Mouse (Mus musculus) lung, postnatal 25 days (tissue): ENCODE results near the gene Fosl1.

Experiments used
- DNase-seq: peaks from one replicate; pipeline ENCODE4 v3.0.0; 2022; ENCODE audit warnings: low spot score

The Fosl1 gene

DNA sequence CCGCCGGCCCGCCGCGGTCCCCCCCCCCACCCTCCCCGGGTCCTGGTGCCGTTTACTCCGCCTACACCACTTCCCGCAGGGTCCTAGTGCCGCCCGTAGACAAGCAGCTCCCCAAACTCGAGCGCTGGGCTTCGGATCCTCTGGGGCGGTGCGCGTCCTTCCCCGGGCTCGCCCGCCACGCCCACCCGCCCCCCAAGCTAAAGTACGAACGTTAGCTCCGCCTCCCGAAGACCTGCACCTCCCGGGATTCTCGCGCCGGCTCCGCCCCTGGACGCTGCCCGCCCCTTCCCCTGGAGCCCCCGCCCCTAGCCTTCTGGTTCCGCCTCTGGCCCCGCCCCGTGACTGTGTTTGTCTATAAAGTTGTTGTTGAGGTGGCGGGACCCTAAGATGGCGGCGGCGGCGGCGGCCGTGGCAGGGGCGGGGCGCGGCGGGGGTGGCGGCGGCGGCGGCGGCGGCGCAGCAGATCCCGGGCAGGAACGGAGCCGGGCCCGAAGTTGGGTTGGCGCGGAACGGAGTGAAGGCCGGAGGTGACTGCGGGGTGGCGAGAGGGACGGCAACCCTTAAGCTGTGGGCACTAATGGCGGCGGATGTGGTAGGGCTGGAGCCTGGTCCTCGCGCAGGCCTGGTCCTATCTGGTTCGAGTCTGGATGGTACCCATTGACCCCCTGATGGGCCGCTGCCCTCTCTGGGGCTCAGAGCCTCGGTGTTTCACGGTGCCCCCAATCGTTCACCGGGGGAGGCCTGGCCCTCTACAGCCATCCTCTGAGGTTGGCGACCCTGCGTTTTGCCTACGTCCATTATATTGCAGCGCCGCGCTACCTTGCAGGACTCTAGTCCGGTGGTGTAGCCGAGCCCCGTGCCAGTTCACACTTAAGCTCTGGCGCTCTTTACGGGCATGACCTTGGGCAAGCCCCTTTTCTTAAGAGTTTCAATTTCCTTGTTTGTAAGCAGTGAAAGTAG lies 22.3 kb upstream of the Fosl1 start, which contains the start of the genes Drap1 and AI837181:
Drap1 (minus strand) TSS at position 198 of the 960 bp plus-strand sequence.
AI837181 (plus strand) TSS at position 363 of the 960 bp plus-strand sequence.
- peak; percentile 90 for DNase-seq

DNA sequence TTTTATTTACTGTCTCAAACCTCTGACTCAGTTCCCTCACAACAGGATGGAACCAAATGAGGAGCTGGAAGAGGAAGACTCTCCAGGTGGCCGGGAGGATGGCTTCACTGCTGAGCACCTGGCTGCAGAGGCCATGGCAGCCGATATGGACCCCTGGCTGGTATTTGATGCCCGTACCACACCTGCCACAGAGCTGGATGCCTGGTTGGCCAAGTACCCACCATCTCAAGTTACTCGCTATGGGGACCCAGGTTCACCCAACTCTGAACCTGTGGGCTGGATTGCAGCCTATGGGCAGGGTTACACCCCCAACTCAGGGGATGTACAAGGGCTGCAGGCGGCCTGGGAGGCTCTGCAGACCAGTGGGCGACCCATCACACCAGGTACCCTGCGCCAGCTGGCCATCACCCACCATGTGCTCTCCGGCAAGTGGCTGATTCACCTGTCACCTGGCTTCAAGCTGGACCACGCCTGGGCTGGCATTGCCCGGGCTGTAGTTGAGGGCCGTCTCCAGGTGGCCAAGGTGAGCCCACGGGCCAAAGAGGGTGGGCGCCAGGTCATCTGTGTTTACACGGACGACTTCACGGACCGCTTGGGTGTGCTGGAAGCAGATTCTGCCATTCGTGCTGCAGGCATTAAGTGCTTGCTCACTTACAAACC lies 21.3 kb upstream of the Fosl1 start:
- no peak for DNase-seq

DNA sequence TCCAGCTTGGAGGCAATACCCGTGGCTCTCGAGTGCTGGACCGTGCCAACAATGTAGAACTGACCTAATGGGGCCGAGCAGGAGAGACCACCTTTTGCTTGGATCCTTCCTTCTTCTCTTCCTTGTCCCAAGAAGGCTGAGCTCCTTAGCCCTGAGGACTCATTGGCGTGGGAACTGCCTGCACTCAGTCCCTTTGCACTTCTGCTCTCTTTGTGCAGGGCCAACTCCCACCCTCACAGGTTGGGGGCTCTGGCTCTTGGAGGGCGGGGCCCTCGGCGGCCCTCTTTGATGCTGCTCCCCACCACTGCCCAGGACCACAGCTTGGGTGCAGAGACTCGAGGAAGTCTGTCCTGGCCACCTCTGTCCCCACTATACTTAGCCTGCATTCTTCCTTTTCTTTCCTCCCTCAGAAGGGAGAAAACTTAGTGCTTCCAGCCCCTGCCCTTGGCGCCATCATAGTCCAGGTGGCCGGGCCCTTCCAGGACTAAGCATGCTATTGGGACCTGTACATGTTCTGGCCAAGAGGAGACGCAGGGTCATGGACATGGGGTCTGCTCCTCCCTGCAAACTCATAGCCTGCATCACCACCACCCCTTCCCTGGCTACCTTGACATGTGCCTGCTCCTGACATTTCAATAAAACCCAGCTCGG lies 20.6 kb upstream of the Fosl1 start:
- no peak for DNase-seq

- DNase-seq, result peak; percentile 67
Observed at GRCm38 (mm10) chr19:5428083-5428482, 19.3 kb upstream of the Fosl1 start.

GRCm38 (mm10) chr19:5429219-5429618 lies 18.1 kb upstream of the Fosl1 start:
- no peak for DNase-seq

GRCm38 (mm10) chr19:5429806-5430205 lies 17.5 kb upstream of the Fosl1 start:
- DNase-seq, result no peak

DNA sequence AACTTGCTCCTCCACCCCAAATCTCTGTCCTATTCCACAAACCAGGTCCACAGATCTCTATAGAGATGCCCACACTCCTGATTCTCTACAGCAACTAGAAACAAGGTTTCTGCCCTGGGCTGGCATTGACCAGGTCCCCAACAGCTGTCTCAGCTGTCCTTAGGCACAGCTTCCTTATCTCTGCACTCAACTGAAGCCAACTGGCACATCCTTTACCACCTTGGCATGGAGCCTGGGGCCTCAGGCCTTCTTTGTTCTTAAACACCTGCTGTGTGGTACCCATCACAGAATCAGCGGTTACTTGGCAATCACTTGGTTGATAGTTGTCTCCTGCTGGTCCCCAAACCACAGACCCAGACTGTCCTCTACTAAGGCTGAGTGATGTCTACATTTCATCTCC lies 16.9 kb upstream of the Fosl1 start:
- DNase-seq, result no peak

GRCm38 (mm10) chr19:5431911-5432464 lies 15.4 kb upstream of the Fosl1 start:
- peak; percentile 60 for DNase-seq

GRCm38 (mm10) chr19:5432992-5433852 lies 14.1 kb upstream of the Fosl1 start:
- peak; percentile 70 for DNase-seq

GRCm38 (mm10) chr19:5433951-5434350 lies 13.4 kb upstream of the Fosl1 start:
- DNase-seq, result no peak

DNA sequence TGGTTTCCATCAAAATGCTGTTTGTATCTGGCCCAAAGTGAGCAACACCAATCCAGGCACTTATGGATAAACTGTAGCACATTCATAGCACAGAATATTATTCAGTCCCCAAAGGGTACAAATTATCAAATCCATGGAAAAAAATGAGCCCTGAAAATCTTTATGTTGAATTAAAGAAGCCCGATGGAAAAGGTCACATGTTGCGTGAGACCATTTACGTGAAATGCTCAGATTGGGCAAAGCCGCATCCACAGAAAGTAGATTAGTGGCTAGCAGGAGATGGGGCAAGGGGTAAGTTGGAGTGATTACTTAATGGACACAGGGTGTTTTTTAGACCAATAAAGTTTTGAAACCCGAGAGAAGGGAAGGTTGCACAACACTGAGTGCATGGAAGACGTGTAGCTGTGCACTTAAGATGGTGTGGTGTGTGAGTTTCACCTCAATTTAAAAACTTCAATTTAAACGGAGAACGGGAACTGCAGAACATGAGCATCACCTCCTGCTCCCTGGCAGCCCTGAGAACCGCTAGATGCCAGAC lies 2.9 kb upstream of the Fosl1 start:
- DNase-seq, result no peak

DNA sequence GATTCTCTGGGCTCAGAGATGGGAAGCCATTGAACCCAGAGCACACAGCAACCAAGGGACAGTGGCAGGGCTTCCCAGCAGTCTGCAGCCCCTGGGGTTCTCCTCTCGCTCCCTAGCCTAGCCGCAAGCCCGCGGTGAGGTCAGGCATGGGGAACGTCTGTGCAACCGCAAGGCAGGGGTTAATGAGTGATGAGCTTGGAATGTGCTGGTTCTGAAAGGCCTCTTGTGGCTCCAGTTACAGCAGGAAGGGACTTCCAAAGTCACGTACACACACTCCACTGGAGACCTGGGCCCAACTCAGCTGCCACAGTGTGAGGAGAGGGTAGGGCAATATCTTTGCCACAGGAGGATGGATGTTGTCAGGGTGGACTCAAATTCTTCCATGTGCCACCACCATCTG lies 2.4 kb upstream of the Fosl1 start:
- no peak for DNase-seq

- DNase-seq, result no peak
Observed at GRCm38 (mm10) chr19:5445747-5446146, 1.6 kb upstream of the Fosl1 start.

GRCm38 (mm10) chr19:5448354-5449150 lies 1.2 kb downstream of the Fosl1 start:
- no peak for DNase-seq

GRCm38 (mm10) chr19:5449673-5450072 lies 2.3 kb downstream of the Fosl1 start:
- no peak for DNase-seq

DNA sequence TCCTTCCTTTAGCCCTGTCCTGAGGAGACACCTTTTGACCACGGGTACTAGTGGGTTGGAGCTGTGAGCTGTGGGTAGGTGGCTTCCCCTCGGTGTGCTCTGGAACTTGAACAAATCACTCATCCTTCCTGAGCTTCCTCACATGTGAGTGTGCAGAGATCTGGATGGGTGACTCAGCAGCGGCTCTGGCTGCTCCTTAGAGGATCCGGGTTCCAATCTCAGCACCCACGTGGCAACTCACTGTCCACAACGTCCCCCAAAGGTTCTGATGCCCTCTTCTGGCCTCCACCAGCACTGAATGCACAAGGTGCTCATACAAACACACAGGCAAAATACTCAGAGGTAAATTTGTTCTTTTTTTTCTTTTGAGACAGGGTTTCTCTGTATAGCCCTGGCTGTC lies 4.4 kb downstream of the Fosl1 start:
- DNase-seq, result no peak

- no peak for DNase-seq
Observed at GRCm38 (mm10) chr19:5455037-5455436, 7.7 kb downstream of the Fosl1 start.

- no peak for DNase-seq
Observed at GRCm38 (mm10) chr19:5455568-5455967, 8.2 kb downstream of the Fosl1 start.

- DNase-seq, result peak; percentile 43
Observed at GRCm38 (mm10) chr19:5456241-5456921, 9.0 kb downstream of the Fosl1 start.
